Mouse (Mus musculus) midbrain, embryonic 14.5 days (tissue): ENCODE measurements around the gene Fpr3. TPM values are rescaled to one million over a fixed set of nuclear protein-coding genes. Genes with fewer than 3 reads are reported as not detected.

Experiments
- ATAC-seq: fragments of 200-750 bp; cut with Nextera tagmentation; 2 replicates; pipeline ENCODE4 v1.8.0; 2017; ENCODE audit warnings: moderate number of reproducible peaks, moderate library complexity; ENCODE audit not compliant: low FRiP score, low TSS enrichment
- DNase-seq: peaks from one replicate; pipeline ENCODE4 v3.0.0-alpha.2; 2015
- H3K27ac ChIP-seq: fragments of 300-500 bp; sonication (generic); replicated peaks from 2 replicates; pipeline ENCODE4 v1.5.1; 2014; ENCODE audit warnings: mild to moderate bottlenecking, low read depth, low read length, moderate library complexity
- H3K27me3 ChIP-seq: fragments of 300-500 bp; sonication (generic); 2 replicates; pipeline ENCODE4 v1.6.1; 2014; ENCODE audit warnings: low read length, control low read depth, mixed read lengths; ENCODE audit not compliant: control insufficient read depth, insufficient read depth
- H3K36me3 ChIP-seq: fragments of 300-500 bp; sonication (generic); 2 replicates; pipeline ENCODE4 v1.6.1; 2014; ENCODE audit warnings: low read length, control low read depth; ENCODE audit not compliant: control insufficient read depth, insufficient read depth
- H3K4me1 ChIP-seq: fragments of 300-500 bp; sonication (generic); 2 replicates; pipeline ENCODE4 v1.6.1; 2014; ENCODE audit warnings: mild to moderate bottlenecking, antibody characterized with exemption, low read length, control low read depth; ENCODE audit not compliant: control insufficient read depth, insufficient read depth
- H3K4me2 ChIP-seq: fragments of 300-500 bp; sonication (generic); 2 replicates; pipeline ENCODE4 v1.6.1; 2014; ENCODE audit warnings: mild to moderate bottlenecking, low read length, moderate library complexity
- H3K4me3 ChIP-seq: fragments of 300-500 bp; sonication (generic); replicated peaks from 2 replicates; pipeline ENCODE4 v1.5.1; 2014; ENCODE audit warnings: low read depth, low read length
- H3K9ac ChIP-seq: fragments of 300-500 bp; sonication (generic); replicated peaks from 2 replicates; pipeline ENCODE4 v1.6.1; 2014; ENCODE audit warnings: mild to moderate bottlenecking, low read length, moderate library complexity
- H3K9me3 ChIP-seq: fragments of 300-500 bp; sonication (generic); 2 replicates; pipeline ENCODE4 v1.6.1; 2016; ENCODE audit warnings: low read length, control low read depth, mixed read lengths; ENCODE audit not compliant: control insufficient read depth
- WGBS: fragments of 180-500 bp; shearing (Covaris S2); extraction: QIAGEN DNeasy Blood & Tissue Kit; methylation state at CpG from one replicate; pipeline ENCODE4 v1.1.7; 2014; 5-methylcytosine and 5-hydroxymethylcytosine counted together
- polyA plus RNA-seq: library from polyadenylated mRNA; unstranded; fragments of >200 nt; fragmentation: Nextera tagmentation; extraction: Ambion mirVana; gene quantifications from 2 replicates; pipeline ENCODE4 v1.2.1, GENCODE M21; 2014

Gene Fpr3
- polyA plus RNA-seq, 1 experiment from 2014 or later: not detected

DNA sequence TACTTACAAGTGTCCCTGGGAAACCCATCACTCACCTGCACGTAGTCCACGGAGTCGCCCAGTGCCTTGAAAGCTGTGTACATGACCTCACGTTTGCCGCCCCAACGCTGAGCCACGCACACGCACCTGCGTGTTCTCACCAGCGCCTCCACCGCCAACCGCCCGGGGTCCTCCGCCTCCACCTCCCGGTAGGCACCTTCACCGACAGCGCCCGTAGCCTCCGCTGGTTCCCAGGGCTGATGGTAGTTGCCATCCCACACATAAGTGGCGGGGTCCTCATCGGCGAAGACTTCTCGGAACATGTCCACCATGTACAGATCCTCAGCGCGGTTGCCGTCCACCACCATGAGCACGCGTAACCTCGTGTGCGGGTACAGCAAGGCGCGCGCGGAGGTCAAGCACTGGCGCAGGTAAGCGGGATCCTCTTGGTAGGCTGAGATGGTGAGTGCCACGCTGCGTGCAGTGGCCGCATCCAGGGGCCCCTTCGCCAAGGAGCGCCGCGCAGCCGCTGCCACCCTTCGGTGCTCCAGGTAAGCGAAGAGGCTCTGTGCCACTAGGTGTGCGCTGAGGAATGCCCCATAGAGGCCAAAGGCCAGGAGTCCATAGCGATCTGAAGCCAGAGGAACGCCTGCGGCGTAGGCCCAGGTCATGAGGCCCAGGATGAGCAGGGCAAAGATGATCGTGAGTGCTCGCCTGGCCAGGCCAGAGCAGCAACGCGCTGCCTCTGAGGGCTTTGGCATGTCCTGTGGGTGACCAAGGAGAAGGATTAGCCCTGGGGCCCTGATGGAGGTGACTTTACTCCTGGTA lies 37.5 kb upstream of the Fpr3 start:
- H3K27me3 ChIP-seq: no peaks in the 10 kb centered on the region
- ATAC-seq (peak; percentile 40; the same call in 1 of the 2 replicates), DNase-seq (no peak)
- no peaks in the 10 kb centered on the region for H3K36me3 ChIP-seq
- H3K9me3 ChIP-seq: no peaks in the 10 kb centered on the region
- no peaks in the 10 kb centered on the region for H3K4me1 ChIP-seq
- peak overlapping the region; percentile 45 for H3K4me2 ChIP-seq
- H3K27ac ChIP-seq: no peak overlapping the region
- peak overlapping the region; percentile 19 for H3K4me3 ChIP-seq
- 23% methylated on average over 55 of the region's 55 CpGs for WGBS
- H3K9ac ChIP-seq: 0 out of 2 replicates have a peak overlapping the region, but pooled peaks have one; percentile 12

DNA sequence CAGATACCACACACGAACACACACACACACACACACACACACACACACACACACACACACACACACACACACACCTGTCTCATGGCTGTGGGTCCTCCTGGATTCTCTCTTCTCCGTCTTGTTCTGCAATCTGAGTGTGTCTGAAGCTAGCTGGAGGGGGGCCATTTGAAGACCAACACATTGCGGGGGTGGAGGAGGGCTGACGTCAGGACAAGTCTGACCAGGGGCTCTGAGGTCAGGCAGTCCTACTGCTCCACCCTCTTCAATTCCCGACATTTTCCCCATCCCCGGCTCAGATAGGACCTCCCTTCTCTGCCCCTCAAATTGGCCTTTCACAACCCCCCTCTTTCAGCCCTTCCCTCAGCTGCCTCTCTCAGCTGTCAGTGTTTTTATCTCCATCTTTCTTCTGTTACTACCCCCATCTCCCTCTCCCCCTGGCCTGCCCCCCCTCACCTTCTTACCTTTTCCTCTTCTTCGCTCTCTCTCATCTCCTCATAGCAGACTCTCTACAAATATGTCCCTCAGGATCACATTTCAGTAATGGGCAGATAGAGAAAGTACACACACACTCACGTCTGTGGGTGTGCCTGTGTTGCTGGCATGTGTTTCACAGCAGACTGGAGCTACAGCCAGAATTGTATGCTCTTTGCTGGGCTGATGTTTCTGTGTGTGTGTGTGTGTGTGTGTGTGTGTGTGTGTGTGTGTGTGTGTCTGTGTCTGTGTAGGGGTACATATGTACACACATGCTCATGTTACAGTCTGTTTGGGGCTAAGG lies 32.4 kb upstream of the Fpr3 start, which contains the start of gene Has1:
TSS of gene Has1 (minus strand) at position 142 of the 775 bp plus-strand sequence.
- WGBS: 72% methylated on average over 8 of the region's 8 CpGs
- DNase-seq: no peak
- Histone ChIP-seq H3K9ac (no peak within 1 kb of the TSS), H3K27ac (no peak within 1 kb of the TSS), H3K4me1 (no peaks in the 10 kb centered on the region), H3K27me3 (no peaks in the 10 kb centered on the region), H3K4me2 (no peak within 1 kb of the TSS), H3K36me3 (no peaks in the 10 kb centered on the region), H3K4me3 (no peak within 1 kb of the TSS), H3K9me3 (no peaks in the 10 kb centered on the region)
- ATAC-seq: peak; percentile 34; the same call in 1 of the 2 replicates

DNA sequence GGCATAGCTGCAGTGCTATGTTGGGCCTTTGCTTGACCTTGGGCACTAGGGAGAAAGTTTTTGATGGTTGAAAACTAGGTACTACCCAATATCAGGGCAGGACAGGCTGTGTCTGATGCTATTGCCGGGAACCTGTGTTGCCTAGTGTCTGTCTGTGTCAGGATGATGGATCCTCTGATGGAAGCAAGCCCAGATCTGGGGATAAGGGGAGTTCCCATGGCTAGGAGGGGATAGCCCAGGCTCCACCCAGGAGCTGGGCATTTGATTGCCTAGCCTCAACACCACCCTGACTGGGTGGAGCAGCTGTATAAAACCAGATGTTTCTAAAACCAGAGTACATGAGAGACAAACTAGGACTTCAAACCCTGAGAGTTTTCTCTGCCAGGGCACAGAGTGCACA lies 31.0 kb upstream of the Fpr3 start:
- no peaks in the 10 kb centered on the region for H3K4me1 ChIP-seq
- WGBS: 86% methylated on average over 1 of the region's 1 CpGs
- no peak for DNase-seq
- no peaks in the 10 kb centered on the region for H3K9me3 ChIP-seq
- H3K27me3 ChIP-seq: no peaks in the 10 kb centered on the region
- H3K9ac ChIP-seq: no peak overlapping the region
- no peak for ATAC-seq
- no peak overlapping the region for H3K27ac ChIP-seq
- no peak overlapping the region for H3K4me2 ChIP-seq
- H3K4me3 ChIP-seq: no peak overlapping the region
- H3K36me3 ChIP-seq: no peaks in the 10 kb centered on the region

DNA sequence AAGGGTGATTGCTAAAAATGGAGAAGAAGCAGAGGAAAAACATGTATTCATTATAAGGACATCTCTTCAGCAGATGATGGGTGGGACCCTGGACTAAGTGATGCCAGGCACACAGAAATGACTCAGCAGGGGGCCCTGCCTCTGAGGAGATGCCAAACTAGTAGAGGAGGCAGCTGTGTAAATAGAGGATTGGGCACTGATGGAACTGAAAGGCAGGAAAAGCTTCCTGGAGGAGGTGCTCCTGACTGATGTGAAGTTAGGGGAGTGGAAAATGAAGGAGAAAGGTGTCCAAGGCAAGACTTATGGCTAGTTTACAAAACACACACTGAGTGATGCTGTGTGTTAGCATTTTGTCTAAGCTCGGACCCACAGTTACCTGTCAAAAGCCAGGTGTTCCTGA lies 30.2 kb upstream of the Fpr3 start:
- no peak overlapping the region for H3K4me2 ChIP-seq
- no peaks in the 10 kb centered on the region for H3K27me3 ChIP-seq
- no peaks in the 10 kb centered on the region for H3K9me3 ChIP-seq
- ATAC-seq (no peak), DNase-seq (no peak)
- no peak overlapping the region for H3K4me3 ChIP-seq
- H3K36me3 ChIP-seq: no peaks in the 10 kb centered on the region
- 100% methylated on average over 1 of the region's 1 CpGs for WGBS
- no peak overlapping the region for H3K27ac ChIP-seq
- H3K9ac ChIP-seq: no peak overlapping the region
- no peaks in the 10 kb centered on the region for H3K4me1 ChIP-seq

DNA sequence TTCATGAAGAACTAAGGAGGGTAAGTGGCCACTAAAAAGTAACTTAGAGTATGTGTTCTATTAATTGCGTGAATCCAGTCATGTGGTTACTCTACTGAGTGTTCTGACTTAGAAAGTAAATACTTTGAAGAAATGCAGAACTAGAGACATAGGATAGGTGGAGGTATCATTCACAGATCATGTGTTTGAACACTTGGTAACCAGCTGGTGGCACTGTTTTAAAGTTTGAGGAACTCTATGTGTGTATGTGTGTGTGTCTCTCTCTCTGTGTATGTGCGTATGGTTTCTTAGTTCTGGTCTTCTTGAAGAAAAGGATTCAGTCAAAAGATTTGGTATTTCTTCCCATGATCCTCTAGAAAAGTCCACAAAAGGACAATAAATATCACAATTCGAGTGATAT lies 27.5 kb upstream of the Fpr3 start:
- DNase-seq (no peak), ATAC-seq (no peak)
- Histone ChIP-seq H3K36me3 (no peaks in the 10 kb centered on the region), H3K4me2 (no peak overlapping the region), H3K4me3 (no peak overlapping the region), H3K4me1 (no peaks in the 10 kb centered on the region), H3K9ac (no peak overlapping the region), H3K27ac (no peak overlapping the region), H3K9me3 (no peaks in the 10 kb centered on the region), H3K27me3 (no peaks in the 10 kb centered on the region)
- WGBS: 88% methylated on average over 3 of the region's 3 CpGs

DNA sequence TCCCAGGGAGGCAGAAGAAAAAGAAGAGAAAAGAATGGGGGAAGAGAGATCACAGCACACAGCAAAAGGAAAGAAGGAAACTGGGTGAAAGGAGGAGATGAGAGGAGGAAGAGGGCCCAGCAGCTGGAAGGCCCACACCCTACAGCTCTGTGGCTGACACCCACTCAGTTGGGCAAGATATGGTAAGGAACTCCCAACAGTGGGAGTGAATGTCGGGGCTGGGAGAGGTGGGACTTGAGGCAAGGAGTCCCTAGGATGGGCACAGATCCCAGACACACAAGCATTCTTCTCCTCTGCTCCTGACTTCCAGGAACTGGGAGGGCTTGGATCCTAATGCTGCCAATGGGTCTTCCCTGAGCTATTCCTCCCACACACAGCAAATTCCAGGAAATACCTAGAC lies 25.3 kb upstream of the Fpr3 start:
- Histone ChIP-seq H3K4me3 (no peak overlapping the region), H3K9me3 (no peaks in the 10 kb centered on the region), H3K4me1 (no peaks in the 10 kb centered on the region), H3K9ac (no peak overlapping the region), H3K27me3 (no peaks in the 10 kb centered on the region), H3K27ac (no peak overlapping the region), H3K4me2 (no peak overlapping the region), H3K36me3 (no peaks in the 10 kb centered on the region)
- DNase-seq: no peak
- ATAC-seq: no peak
- WGBS: 76% methylated on average over 1 of the region's 1 CpGs

DNA sequence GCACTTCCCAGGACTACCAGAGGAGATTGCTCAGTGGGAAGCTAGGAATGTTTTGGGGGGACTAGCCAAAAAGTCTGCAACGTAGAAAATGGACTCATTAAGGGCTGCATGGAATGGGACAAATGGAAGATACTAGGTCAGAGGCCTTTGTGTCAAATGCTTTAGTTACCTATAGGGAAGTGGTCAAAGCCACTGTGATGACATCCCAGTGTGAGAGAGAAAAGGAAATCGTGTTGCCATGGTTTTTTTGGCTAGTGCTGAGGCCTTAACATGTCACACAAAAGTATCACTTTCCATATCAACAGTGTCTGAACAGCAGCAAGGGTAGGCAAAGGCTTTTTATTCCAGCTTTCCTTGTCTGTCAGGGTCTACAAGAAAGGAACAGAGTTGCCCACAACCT lies 22.5 kb upstream of the Fpr3 start:
- no peaks in the 10 kb centered on the region for H3K9me3 ChIP-seq
- H3K36me3 ChIP-seq: no peaks in the 10 kb centered on the region
- 45% methylated on average over 2 of the region's 2 CpGs for WGBS
- no peak overlapping the region for H3K4me2 ChIP-seq
- H3K9ac ChIP-seq: no peak overlapping the region
- ATAC-seq (no peak), DNase-seq (no peak)
- no peaks in the 10 kb centered on the region for H3K27me3 ChIP-seq
- no peak overlapping the region for H3K27ac ChIP-seq
- no peak overlapping the region for H3K4me3 ChIP-seq
- H3K4me1 ChIP-seq: no peaks in the 10 kb centered on the region

DNA sequence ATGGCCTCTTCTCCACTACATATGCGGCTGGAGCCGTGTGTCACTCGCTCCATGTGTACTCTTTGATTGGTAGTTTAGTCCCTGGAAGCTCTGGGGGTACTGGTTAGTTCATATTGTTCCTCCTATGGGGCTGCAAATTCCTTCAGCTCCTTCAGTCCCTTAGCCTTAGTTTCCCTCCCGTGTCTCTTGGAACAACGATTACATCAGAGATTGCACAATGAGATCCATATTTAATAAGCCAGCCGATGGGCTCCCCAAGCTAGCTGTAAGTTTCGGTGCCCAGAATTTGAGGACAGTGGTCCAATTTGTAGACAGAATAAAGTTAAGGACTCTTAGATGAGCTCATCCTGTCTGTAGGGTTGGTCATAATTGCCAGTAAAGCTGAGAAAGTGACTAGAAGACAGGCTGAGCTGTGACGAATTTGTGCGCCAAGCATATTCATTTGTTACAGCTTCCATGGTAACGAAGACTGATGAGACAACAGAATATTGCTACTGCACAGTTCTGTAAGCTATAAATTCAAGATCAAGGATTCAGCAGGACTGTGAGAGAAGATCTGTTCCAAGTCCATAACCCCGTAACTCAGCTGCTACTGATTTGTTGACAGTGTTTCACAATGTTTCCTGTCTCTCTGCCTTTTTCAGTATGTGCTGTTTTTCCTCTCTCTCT lies 20.7 kb upstream of the Fpr3 start:
- Histone ChIP-seq H3K27me3 (no peaks in the 10 kb centered on the region), H3K9me3 (no peaks in the 10 kb centered on the region), H3K27ac (no peak overlapping the region), H3K9ac (no peak overlapping the region), H3K4me2 (no peak overlapping the region), H3K4me1 (no peaks in the 10 kb centered on the region), H3K4me3 (no peak overlapping the region), H3K36me3 (no peaks in the 10 kb centered on the region)
- WGBS: 90% methylated on average over 11 of the region's 11 CpGs
- ATAC-seq (no peak), DNase-seq (no peak)
